Mouse (Mus musculus) lung, postnatal 25 days (tissue): ENCODE measurements around the gene Olfr18.
"Not testable (repeated sequence)": the region's sequence is repeated elsewhere in the genome, so short reads cannot be mapped to it uniquely, and the experiment has no call there.

Source experiments
- DNase-seq: peaks from one replicate; pipeline ENCODE4 v3.0.0; 2022; ENCODE audit warnings: low spot score

Olfr18 gene

DNA sequence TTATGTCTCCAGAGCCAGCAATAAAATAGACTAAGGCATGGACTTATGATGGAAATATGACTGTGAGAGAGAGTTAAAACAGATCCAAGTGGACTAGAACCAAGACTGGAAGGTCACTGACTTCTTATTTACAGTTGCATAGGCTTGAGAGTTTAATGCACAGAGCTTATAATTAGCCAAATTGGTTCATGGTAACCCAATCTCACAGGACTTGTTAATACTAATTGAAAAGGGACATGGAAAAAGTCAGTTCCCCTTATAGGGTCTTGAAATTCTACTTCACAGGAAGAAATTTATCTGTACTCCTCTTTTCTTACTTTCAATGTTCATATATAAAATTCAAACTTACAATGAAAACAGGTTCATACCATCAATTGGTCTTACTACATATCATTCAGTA, at the start of gene Olfr18:
TSS of gene Olfr18 (minus strand) at position 101 of the 400 bp plus-strand sequence.
- no peak for DNase-seq

DNA sequence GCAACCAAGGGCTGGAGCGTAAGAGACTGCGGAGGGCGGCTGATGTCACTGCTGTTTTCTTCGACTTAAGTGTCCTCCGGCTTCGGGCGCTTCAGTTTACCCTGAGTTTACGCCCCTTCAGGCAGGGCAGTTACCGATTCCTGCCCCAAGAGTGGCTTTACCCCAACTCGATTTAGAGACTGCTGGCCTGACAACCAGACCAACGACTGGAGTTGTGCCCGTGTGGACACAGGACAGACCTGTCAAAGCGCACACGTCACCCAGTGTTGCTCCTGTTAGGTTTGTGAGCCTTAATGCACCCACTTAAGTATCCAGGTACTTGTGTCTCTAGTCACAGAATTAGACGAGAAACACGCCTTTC, 49.4 kb upstream of the Olfr18 start:
- no peak for DNase-seq

DNA sequence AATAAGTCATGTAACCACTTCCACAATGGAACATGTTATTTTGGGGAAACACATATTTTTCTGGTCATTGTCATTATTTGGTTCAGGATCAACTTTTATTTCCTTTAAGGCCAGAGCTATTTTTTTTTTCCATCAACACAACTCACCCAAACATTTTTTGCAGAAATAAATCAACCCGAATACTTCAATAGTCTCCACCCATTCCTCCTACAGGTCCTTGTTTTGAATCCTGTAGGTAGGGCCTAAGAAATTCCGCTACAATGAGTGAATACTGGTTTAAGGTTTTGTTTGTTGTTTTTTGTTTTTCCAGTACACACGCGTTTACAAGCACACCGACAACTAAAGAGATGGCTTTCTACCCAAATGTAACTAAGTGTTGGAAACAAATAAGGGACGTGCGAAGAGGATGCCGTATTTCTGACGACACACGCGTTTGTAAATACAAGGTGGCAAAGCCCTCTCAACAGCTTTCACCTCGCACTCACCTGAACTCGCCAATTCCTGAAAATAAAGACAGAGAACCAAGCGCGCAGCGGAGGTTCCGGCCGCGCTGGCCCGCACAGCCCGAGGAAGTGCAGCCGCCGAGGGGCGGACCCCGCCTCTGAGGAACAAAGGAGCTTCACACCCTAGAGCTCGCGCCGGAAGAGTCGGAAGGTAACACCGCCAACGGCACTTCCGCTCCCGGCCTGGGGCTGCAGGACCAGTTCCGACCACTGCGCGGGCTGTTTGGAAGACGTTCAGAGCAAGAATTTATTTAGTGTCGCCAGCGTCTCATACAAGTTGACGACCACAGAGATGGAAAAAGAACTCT, 48.8 kb upstream of the Olfr18 start, which contains the start of gene Zfp560:
TSS of gene Zfp560 (minus strand) at position 646 of the 811 bp plus-strand sequence.
- DNase-seq = peak; percentile 86

DNA sequence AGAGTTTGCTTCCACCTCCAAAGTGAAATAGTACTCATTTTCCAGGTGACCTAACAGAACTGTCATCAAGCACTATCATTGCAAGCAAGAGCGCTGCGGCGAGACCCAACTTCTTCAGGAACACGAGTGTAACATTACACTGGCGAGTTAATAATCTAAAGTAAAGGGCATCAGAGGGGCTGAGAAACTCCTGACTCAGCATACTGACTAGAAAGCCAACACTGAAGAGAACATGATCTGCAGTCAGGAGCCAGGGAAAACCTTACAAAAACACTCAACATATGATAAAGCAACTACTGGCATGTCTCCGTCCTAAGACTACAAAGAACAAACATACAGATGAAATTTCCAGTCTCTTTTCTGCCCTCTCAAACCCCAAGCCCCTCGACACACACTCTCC, 47.8 kb upstream of the Olfr18 start:
- DNase-seq = no peak

DNA sequence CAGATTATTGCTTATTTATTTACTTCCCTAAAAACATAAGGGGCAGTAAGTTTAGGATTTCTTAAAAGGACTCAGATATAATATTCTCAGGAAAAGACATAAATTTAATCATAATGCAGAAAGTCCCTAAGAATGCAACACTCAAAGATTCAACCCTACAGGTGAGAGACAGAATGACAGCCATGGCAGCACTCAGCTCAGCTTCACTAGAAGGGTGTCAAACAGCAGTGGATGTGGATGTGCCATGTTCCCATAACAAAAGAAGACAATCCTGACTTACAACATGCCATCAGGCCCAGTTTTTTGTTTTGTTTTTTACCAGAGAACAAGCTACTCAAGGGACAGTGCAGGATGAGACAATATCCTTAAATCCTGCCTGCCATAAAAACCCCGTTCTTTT, 38.8 kb upstream of the Olfr18 start:
- DNase-seq = no peak

DNA sequence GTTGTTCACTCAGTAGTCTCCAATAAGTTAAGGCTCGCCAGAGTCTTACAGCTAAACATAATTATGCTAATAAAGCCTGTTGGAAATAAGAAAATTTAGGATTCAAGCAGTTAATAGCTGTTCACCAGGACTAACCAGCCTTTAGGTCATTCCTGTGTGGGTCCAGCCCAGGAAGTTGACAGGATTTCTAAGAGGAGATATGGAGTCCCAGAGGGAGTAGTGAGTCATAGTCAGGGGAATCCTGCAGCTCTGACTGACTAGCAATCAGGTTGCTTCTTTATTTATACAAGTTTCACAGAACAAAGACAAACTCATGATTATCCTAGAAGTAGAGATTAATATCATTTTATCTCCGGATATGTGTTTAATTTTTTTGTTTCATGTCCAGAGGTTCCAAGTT, 31.4 kb upstream of the Olfr18 start:
- no peak for DNase-seq

DNA sequence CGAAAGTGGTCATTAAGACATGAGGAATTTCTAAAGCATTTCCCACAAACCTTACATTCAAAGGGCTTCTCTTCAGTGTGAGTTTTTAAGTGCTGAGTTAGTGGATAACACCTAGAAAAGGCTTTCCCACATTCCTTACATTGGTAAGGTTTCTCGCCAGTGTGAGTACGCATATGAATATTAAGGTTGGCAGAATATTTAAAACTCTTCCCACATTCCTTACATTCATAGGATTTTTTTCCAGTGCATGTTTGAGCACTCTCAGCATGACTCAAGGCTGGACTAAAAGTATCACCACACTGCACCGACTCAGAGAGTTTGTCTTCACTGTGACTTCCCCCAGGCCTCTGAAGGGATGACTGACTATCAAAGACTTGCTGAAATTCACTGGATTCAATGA, 12.6 kb upstream of the Olfr18 start:
- no peak for DNase-seq

DNA sequence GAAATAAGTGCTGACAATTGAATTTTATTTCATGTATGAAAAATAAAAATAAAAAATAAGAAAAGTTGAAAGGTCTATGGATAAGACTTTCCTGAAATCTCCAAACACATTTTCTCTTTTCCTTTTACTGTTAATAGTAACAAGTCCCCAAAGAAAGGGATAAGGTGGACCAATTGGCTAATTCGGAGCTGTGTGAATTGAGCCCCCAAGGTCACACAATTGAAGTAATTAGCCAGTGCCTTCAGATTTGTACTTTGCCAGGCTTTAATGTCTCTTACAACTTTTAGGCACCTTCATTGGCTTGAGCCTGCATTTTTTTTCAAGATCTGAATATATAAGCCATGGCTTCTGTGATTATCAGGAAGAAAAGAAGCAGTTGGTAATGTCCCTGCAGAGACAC, 37.7 kb downstream of the Olfr18 start, which contains the start of gene Olfr873:
TSS of gene Olfr873 (plus strand) at position 301 of the 400 bp plus-strand sequence.
- DNase-seq = no peak

DNA sequence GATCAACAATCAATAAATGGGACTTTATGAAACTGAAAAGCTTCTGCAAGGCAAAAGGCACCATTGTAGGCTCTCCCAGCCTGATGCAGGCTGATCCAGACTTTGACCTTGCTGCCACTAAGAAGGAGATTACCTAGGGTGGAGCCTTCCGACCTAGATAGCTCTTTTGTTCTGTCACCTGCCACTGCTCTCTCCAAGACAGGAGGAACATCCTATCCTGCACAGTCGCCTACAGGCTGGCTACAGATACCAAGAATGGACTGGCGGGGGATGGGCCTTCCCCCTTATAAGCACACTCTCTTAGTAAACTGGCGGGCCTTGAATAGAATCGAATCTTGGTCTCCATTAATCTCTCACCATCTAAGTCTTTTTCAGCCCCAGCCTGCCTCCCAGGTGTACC, 40.3 kb downstream of the Olfr18 start:
- not testable (repeated sequence) for DNase-seq

DNA sequence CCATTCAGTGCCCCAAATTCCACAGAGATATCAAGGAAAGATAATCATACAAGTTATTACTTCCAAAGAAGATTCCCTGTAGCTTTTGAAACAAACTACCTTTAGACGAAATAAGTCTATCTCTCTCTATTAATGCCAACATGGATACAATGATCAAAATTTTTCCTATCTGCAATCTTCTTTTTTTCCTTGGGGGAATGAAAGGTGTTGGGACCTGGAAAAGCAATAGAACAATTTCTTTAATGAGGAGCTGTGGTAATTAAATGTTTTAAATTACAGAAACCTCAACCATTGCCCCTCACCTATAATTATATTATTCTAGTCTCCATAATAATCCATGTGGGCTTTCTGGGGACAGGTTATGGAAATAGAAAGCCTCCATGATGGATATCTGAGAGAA, 53.8 kb downstream of the Olfr18 start, which contains the start of gene Olfr39:
TSS of gene Olfr39 (plus strand) at position 301 of the 400 bp plus-strand sequence.
- no peak for DNase-seq
